Mouse (Mus musculus): ENCODE data around the gene Gm21954. TPM values are rescaled to one million over a fixed set of nuclear protein-coding genes. Genes with fewer than 3 reads are reported as not detected.

Gm21954 gene
- polyA plus RNA-seq, 1 experiment, result not detected

DNA sequence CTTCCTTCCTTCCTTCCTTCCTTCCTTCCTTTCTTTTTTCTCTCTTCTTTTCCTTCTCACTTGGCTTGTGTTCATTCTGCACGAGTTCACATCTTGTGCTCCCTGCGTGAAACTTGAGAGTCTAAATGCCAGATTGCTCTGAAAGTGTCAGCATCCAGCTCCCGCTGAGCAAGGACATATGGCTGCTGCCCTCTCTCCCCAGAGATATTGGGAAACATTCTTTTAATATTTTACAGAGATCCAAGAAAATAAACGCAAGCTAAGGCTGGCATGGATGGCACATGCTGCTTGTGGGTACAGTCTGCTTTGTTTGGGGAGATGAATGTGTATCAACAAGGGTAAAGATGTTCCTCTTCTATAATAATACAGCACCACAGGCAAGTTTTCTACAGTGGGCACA lies 11.3 kb upstream of the Gm21954 start:
- Histone ChIP-seq H3K4me3 (no peak overlapping the region), H3K4me2 (ENCODE audit: low read depth) (no peak overlapping the region), H3K27me3 (ENCODE audit: control insufficient read depth, insufficient read depth, insufficient read length) (no peaks in the 10 kb centered on the region), H3K79me2 (ENCODE audit: control insufficient read depth, insufficient read depth) (no peaks in the 10 kb centered on the region), H3ac (ENCODE audit: control insufficient read depth, insufficient read length) (no peak overlapping the region), H3K36me3 (ENCODE audit: control insufficient read depth, insufficient read depth) (peaks cover 5% of the 10 kb centered on the region)
- no peak for TF ChIP-seq E2F4 (IDR thresholded peaks at IDR 0.05; ENCODE audit: insufficient read depth)
- no peak for TF ChIP-seq CEBPB (IDR thresholded peaks at IDR 0.05; ENCODE audit: insufficient read depth, poor library complexity, severe bottlenecking)
- no peak for TF ChIP-seq MYOG (IDR thresholded peaks at IDR 0.05; ENCODE audit: control insufficient read depth in 1 of 3, insufficient read depth in 1 of 3, insufficient read length in 2 of 3, low read depth in 2 of 3)
- TF ChIP-seq MAX (IDR thresholded peaks at IDR 0.05; ENCODE audit: low read depth), result no peak

DNA sequence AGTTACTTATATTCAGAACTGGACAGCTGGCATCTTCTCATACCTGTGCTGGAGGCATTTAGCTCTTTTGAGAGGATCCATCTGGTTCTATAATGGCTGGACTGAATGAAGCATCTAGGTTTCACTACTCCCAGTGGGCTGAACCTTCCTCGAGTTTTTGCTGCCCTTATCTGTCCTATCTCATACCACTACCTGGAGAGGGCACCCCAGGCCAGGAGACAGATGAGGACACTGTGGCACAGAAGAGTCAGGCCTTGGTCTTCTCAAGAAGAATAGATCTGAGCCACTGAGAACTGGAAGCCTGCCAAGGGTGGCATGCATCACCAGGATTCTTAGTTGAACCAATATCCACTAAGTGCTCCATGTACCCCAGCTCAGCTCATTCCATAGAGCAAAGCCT lies 9.1 kb upstream of the Gm21954 start:
- Histone ChIP-seq H3K4me3 (no peak overlapping the region), H3ac (ENCODE audit: control insufficient read depth, insufficient read length) (no peak overlapping the region), H3K36me3 (ENCODE audit: control insufficient read depth, insufficient read depth) (peaks cover 7% of the 10 kb centered on the region), H3K27me3 (ENCODE audit: control insufficient read depth, insufficient read depth, insufficient read length) (no peaks in the 10 kb centered on the region), H3K79me2 (ENCODE audit: control insufficient read depth, insufficient read depth) (no peaks in the 10 kb centered on the region), H3K4me2 (ENCODE audit: low read depth) (no peak overlapping the region)
- TF ChIP-seq POLR2AphosphoS2 (IDR thresholded peaks at IDR 0.05; ENCODE audit: insufficient read length, low read depth), result no peak
- no peak for TF ChIP-seq USF1 (IDR thresholded peaks at IDR 0.05; ENCODE audit: low read depth)
- TF ChIP-seq REST (IDR thresholded peaks at IDR 0.05; ENCODE audit: insufficient read depth, insufficient read length), result no peak
- TF ChIP-seq CEBPB (IDR thresholded peaks at IDR 0.05; ENCODE audit: insufficient read depth, poor library complexity, severe bottlenecking), result no peak
- no peak for TF ChIP-seq TCF12 (IDR thresholded peaks at IDR 0.05; ENCODE audit: insufficient read depth, poor library complexity, severe bottlenecking)
- no peak for TF ChIP-seq MAX (IDR thresholded peaks at IDR 0.05; ENCODE audit: low read depth)
- TF ChIP-seq SRF (IDR thresholded peaks at IDR 0.05; ENCODE audit: control insufficient read depth, insufficient read length, low read depth), result no peak
- TF ChIP-seq MYOD1 (IDR thresholded peaks at IDR 0.05; ENCODE audit: control insufficient read depth in 1 of 3, insufficient read length in 2 of 3, low read depth in 2 of 3), result no peak
- TF ChIP-seq POLR2A (IDR thresholded peaks at IDR 0.05; ENCODE audit: insufficient read length, low read depth), result no peak
- no peak for TF ChIP-seq MYOG (IDR thresholded peaks at IDR 0.05; ENCODE audit: control insufficient read depth in 1 of 3, insufficient read depth in 1 of 3, insufficient read length in 2 of 3, low read depth in 2 of 3)
- no peak for TF ChIP-seq TCF3 (IDR thresholded peaks at IDR 0.05; ENCODE audit: insufficient read length, low read depth)
- TF ChIP-seq E2F4 (IDR thresholded peaks at IDR 0.05; ENCODE audit: insufficient read depth), result no peak

DNA sequence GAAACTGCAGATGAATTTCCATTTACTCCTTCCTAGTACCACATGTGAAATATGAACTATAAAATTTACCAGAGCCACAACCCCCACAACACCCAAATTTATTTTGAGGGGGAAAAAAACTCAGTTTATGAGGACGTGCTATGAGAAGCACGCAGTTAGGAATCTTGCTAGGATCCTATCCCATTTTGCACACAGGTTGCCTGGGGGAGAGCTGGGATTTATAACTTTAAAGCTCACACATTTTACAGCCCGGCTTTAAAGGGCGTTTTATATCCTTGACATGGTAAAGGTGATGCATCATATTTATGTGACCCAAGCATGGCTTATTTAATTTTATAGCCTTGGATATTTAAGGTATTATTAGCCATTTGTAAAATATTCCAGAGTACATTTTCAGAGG lies 7.3 kb upstream of the Gm21954 start:
- Histone ChIP-seq H3K4me3 (no peak overlapping the region), H3K79me2 (ENCODE audit: control insufficient read depth, insufficient read depth) (no peaks in the 10 kb centered on the region), H3K4me2 (ENCODE audit: low read depth) (no peak overlapping the region), H3ac (ENCODE audit: control insufficient read depth, insufficient read length) (no peak overlapping the region), H3K27me3 (ENCODE audit: control insufficient read depth, insufficient read depth, insufficient read length) (no peaks in the 10 kb centered on the region), H3K36me3 (ENCODE audit: control insufficient read depth, insufficient read depth) (peaks cover 7% of the 10 kb centered on the region)
- no peak for TF ChIP-seq TCF3 (IDR thresholded peaks at IDR 0.05; ENCODE audit: insufficient read length, low read depth)
- no peak for TF ChIP-seq MYOG (IDR thresholded peaks at IDR 0.05; ENCODE audit: control insufficient read depth in 1 of 3, insufficient read depth in 1 of 3, insufficient read length in 2 of 3, low read depth in 2 of 3)
- TF ChIP-seq REST (IDR thresholded peaks at IDR 0.05; ENCODE audit: insufficient read depth, insufficient read length), result no peak
- no peak for TF ChIP-seq USF1 (IDR thresholded peaks at IDR 0.05; ENCODE audit: low read depth)
- TF ChIP-seq MYOD1 (IDR thresholded peaks at IDR 0.05; ENCODE audit: control insufficient read depth in 1 of 3, insufficient read length in 2 of 3, low read depth in 2 of 3), result no peak
- no peak for TF ChIP-seq TCF12 (IDR thresholded peaks at IDR 0.05; ENCODE audit: insufficient read depth, poor library complexity, severe bottlenecking)
- no peak for TF ChIP-seq E2F4 (IDR thresholded peaks at IDR 0.05; ENCODE audit: insufficient read depth)
- no peak for TF ChIP-seq CEBPB (IDR thresholded peaks at IDR 0.05; ENCODE audit: insufficient read depth, poor library complexity, severe bottlenecking)
- no peak for TF ChIP-seq POLR2A (IDR thresholded peaks at IDR 0.05; ENCODE audit: insufficient read length, low read depth)
- TF ChIP-seq POLR2AphosphoS2 (IDR thresholded peaks at IDR 0.05; ENCODE audit: insufficient read length, low read depth), result no peak
- no peak for TF ChIP-seq SRF (IDR thresholded peaks at IDR 0.05; ENCODE audit: control insufficient read depth, insufficient read length, low read depth)
- no peak for TF ChIP-seq MAX (IDR thresholded peaks at IDR 0.05; ENCODE audit: low read depth)

DNA sequence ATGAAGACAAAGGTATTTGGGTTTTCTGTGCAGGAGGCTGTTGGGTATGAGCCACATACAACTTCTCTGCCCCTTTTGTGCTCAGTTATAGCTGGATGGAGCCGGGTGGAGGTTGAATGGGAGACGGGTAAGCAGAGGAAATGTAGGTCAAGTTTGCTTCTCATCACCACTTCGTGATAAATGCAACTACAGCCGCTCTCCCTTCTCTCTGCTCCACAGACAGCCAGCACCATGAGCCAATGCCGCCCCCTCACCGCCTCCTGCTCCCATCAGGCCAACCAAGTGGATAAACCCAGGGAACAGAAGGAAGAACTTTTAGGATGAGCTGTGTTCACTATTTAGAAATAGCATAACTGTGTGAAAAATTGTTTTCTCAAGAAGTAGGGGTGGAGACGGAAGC lies 4.7 kb upstream of the Gm21954 start:
- TF ChIP-seq REST (IDR thresholded peaks at IDR 0.05; ENCODE audit: insufficient read depth, insufficient read length) (no peak), TCF12 (IDR thresholded peaks at IDR 0.05; ENCODE audit: insufficient read depth, poor library complexity, severe bottlenecking) (no peak), POLR2A (IDR thresholded peaks at IDR 0.05; ENCODE audit: insufficient read length, low read depth) (no peak), USF1 (IDR thresholded peaks at IDR 0.05; ENCODE audit: low read depth) (no peak), SRF (IDR thresholded peaks at IDR 0.05; ENCODE audit: control insufficient read depth, insufficient read length, low read depth) (no peak), E2F4 (IDR thresholded peaks at IDR 0.05; ENCODE audit: insufficient read depth) (no peak), MAX (IDR thresholded peaks at IDR 0.05; ENCODE audit: low read depth) (no peak), TCF3 (IDR thresholded peaks at IDR 0.05; ENCODE audit: insufficient read length, low read depth) (no peak), CEBPB (IDR thresholded peaks at IDR 0.05; ENCODE audit: insufficient read depth, poor library complexity, severe bottlenecking) (no peak), POLR2AphosphoS2 (IDR thresholded peaks at IDR 0.05; ENCODE audit: insufficient read length, low read depth) (no peak), MYOG (IDR thresholded peaks at IDR 0.05; ENCODE audit: control insufficient read depth in 1 of 3, insufficient read depth in 1 of 3, insufficient read length in 2 of 3, low read depth in 2 of 3) (no peak)
- peaks cover 7% of the 10 kb centered on the region for H3K36me3 ChIP-seq (ENCODE audit: control insufficient read depth, insufficient read depth)
- no peak overlapping the region for H3K4me3 ChIP-seq
- H3K4me2 ChIP-seq (ENCODE audit: low read depth), result no peak overlapping the region
- no peak overlapping the region for H3ac ChIP-seq (ENCODE audit: control insufficient read depth, insufficient read length)
- H3K79me2 ChIP-seq (ENCODE audit: control insufficient read depth, insufficient read depth), result no peaks in the 10 kb centered on the region
- no peaks in the 10 kb centered on the region for H3K27me3 ChIP-seq (ENCODE audit: control insufficient read depth, insufficient read depth, insufficient read length)

DNA sequence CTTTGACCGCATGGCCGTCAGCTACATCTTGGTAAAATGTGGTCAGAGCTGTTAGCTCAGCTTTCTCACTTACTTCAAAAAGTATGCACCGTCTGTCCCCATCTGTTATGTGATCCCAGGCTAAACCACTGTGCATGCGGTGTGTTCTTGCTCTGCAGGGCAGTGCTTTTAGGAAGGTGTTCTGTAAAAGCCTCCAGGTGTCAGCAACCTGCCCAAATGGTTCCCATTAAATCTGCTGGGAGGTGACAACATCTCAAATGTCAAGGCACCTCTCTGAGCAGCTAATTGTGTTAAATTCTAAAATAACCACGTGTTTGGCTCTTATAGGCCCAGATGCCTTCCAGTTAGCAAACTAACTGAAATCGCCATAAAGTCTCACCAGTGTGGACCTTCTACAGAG lies 1.1 kb upstream of the Gm21954 start:
- peaks cover 12% of the 10 kb centered on the region for H3K36me3 ChIP-seq (ENCODE audit: control insufficient read depth, insufficient read depth)
- no peak overlapping the region for H3K4me3 ChIP-seq
- no peaks in the 10 kb centered on the region for H3K27me3 ChIP-seq (ENCODE audit: control insufficient read depth, insufficient read depth, insufficient read length)
- no peaks in the 10 kb centered on the region for H3K79me2 ChIP-seq (ENCODE audit: control insufficient read depth, insufficient read depth)
- no peak overlapping the region for H3K4me2 ChIP-seq (ENCODE audit: low read depth)
- TF ChIP-seq E2F4 (IDR thresholded peaks at IDR 0.05; ENCODE audit: insufficient read depth), result no peak
- no peak for TF ChIP-seq MYOD1 (IDR thresholded peaks at IDR 0.05; ENCODE audit: control insufficient read depth in 1 of 3, insufficient read length in 2 of 3, low read depth in 2 of 3)
- TF ChIP-seq TCF3 (IDR thresholded peaks at IDR 0.05; ENCODE audit: insufficient read length, low read depth), result no peak
- no peak for TF ChIP-seq POLR2AphosphoS2 (IDR thresholded peaks at IDR 0.05; ENCODE audit: insufficient read length, low read depth)
- no peak for TF ChIP-seq SRF (IDR thresholded peaks at IDR 0.05; ENCODE audit: control insufficient read depth, insufficient read length, low read depth)
- no peak for TF ChIP-seq USF1 (IDR thresholded peaks at IDR 0.05; ENCODE audit: low read depth)
- no peak overlapping the region for H3ac ChIP-seq (ENCODE audit: control insufficient read depth, insufficient read length)
